Mouse (Mus musculus): ENCODE data around the gene Glrb.

DNA sequence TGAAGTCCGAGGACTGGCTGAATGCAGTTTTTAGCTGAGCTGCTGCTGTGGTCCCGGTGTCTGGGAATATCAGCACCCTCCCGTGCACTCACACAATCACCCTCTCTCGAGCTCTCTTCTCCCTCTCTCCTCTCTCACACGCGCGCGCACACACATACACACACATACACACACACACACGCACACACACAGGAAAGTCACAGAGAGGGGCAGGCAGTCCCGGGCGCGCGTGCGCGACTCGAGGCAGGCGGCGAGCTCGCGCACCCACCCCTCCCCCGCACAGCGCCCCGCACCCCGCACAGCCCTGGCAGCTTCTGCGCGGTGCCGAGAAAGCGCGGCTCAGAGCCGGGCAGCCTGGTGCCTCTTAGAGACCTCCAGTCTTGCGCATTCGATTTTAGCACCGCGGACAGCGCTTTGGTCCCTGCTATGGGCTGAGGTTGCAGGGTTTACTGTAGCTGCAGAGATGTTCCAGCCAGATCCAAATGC, 110.8 kb downstream of the Glrb start, which contains the start of gene Gria2:
- TF ChIP-seq CTCF (conservative IDR thresholded peaks at IDR 0.05; ENCODE audit: low read length) (no peak), POU5F1 (IDR thresholded peaks at IDR 0.05; ENCODE audit: borderline replicate concordance, low read length) (no peak), NANOG (IDR thresholded peaks at IDR 0.05; ENCODE audit: borderline replicate concordance, low read length) (no peak)

Measured in E14TG2a.4 (cell line).